Mouse (Mus musculus) E14TG2a.4 (cell line): ENCODE measurements at regions not wholly inside any gene's neighbourhood (a gene's known extent, or its start where the extent isn't known, plus 50 kb on each side); places are given as distances from the start of the nearest gene placed in this dataset.

Experiments used
- CTCF ChIP-seq: conservative IDR thresholded peaks from 2 replicates; pipeline ENCODE4 v1.5.1; 2014; ENCODE audit warnings: low read length
- POU5F1 ChIP-seq: IDR thresholded peaks from 2 replicates; pipeline ENCODE4 v1.6.1; 2014; ENCODE audit warnings: low read length, borderline replicate concordance

DNA sequence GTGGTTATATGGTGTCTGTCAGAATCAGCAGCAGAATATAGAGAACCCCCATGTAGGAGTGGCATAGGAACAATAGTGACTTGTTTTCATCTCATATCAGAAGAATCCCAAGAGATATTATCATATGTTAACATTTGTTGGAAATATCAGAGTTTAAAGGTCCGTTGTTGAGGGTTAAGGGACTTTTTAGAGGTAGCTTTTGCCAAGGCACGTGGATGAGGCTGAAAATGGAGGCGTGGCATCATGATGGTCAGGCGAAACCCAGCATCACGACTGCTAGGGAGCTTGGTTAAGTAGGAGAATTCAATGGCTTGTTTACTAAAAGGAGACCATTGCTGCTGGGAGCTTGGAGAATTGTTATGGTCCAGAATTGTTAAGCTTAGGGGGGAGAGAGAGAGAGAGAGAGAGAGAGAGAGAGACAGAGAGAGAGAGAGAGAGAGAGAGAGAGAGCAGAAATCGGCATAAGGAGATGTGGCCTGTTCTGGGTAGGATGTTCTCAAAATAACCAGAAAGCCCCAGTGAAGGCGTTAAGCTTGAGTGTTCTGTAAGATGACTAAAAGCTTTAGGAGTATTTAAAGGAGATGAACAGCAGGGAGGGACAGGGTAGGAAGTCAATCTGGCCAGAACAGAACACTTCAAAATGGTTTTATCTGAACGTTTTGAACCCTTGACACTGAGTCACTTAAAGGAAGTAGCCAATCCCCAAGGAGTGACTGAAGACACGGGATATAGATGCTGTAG is 161.7 kb downstream of the Plk2 start:
- TF ChIP-seq CTCF = no peak
- no peak for TF ChIP-seq POU5F1
